Mouse (Mus musculus): ENCODE measurements at regions not wholly inside any gene's neighbourhood (a gene's known extent, or its start where the extent isn't known, plus 50 kb on each side); places are given as distances from the start of the nearest gene placed in this dataset.

DNA sequence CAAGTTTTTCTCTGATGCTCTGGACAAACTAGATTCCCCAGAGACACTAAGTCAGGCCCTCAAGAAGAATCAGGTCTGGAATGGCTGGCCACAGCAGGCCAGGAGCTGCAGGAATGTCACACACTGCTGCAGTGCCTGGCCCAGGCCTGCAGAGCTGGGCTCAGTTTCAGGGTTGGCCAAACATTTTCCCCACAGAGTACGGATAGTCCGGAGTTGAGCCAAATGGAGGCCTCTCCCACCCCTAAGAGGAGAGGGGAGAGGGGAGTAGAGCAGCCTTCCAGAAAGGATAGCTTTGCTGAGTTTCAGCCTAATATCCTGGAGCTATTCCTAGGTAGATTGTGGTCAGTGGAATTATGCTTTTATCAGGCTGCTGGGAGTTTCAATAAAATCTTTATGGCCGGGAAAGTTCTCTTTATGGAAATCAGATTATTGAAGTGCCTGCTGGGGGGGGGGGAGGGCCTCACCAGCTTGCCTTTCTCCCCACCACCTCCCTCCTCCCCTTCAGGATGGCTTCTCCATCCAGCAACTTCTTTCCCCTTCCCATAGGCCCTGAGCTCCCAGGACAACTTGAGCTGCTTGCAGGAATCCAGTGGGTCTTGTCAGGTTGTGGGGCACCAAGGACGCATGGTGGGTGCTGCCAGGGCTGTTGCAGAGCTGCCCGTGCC lies 153.6 kb upstream of the Pja1 start:
- Histone ChIP-seq H3K9ac (ENCODE audit: low read length) (no peak overlapping the region), H3K4me3 (ENCODE audit: low read depth, low read length) (no peak overlapping the region), H3K4me1 (replicated peaks; ENCODE audit: control insufficient read depth, insufficient read depth) (no peaks in the 10 kb centered on the region), H3K27me3 (ENCODE audit: control insufficient read depth, insufficient read depth, low read length) (no peaks in the 10 kb centered on the region), H3K27ac (replicated peaks) (no peak overlapping the region), H3K9me3 (ENCODE audit: control insufficient read depth, low read length) (no peaks in the 10 kb centered on the region), H3K4me2 (replicated peaks; ENCODE audit: low read depth) (no peak overlapping the region), H3K36me3 (ENCODE audit: control insufficient read depth, insufficient read depth, low read length) (no peaks in the 10 kb centered on the region)
- 62% methylated on average over 5 of the region's 5 CpGs for WGBS
- TF ChIP-seq EP300 (optimal IDR thresholded peaks at IDR 0.05) = no peak
- TF ChIP-seq CTCF (IDR thresholded peaks at IDR 0.05; ENCODE audit: low read depth) = no peak
- ATAC-seq (ENCODE audit: low FRiP score, low TSS enrichment) (no peak), DNase-seq (ENCODE audit: low spot score) (no peak)

DNA sequence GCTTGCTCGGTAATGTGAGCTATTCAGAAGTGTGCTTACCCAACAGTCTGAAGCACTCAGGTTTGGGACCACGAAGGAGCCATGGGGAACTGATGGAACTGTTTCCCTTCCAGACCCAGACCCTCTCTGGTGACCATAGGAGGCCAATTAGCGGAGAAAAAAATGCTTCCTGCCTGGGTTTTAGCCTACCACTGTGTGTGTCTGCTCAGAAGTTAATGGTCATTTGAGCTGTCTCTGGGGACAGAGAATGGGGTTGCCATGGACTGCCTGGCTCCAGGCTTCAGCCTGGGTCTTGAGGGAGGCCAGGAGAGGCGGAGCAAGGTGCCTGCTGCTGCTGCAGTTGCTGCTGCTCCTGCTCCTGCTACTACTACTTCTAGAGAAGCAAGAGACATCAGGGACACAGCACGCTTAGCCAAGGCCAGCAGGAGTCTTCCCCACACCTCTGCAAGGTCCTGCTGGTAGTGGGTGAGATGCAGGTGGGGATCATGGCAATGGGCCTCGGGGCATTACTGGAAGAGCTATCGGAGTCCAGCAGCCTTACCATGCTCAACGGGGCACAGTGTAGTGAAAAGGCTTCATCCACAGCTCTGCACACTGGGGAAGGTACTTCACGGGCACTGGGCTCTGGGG lies 141.2 kb upstream of the Pja1 start:
- Histone ChIP-seq H3K27ac (replicated peaks) (no peak overlapping the region), H3K4me1 (replicated peaks; ENCODE audit: control insufficient read depth, insufficient read depth) (no peaks in the 10 kb centered on the region), H3K9ac (ENCODE audit: low read length) (no peak overlapping the region), H3K4me3 (ENCODE audit: low read depth, low read length) (no peak overlapping the region), H3K4me2 (replicated peaks; ENCODE audit: low read depth) (no peak overlapping the region), H3K27me3 (ENCODE audit: control insufficient read depth, insufficient read depth, low read length) (no peaks in the 10 kb centered on the region), H3K9me3 (ENCODE audit: control insufficient read depth, low read length) (no peaks in the 10 kb centered on the region), H3K36me3 (ENCODE audit: control insufficient read depth, insufficient read depth, low read length) (no peaks in the 10 kb centered on the region)
- TF ChIP-seq EP300 (optimal IDR thresholded peaks at IDR 0.05) = no peak
- no peak for TF ChIP-seq CTCF (IDR thresholded peaks at IDR 0.05; ENCODE audit: low read depth)
- DNase-seq (ENCODE audit: low spot score) (no peak), ATAC-seq (ENCODE audit: low FRiP score, low TSS enrichment) (no peak)
- 73% methylated on average over 9 of the region's 9 CpGs for WGBS

DNA sequence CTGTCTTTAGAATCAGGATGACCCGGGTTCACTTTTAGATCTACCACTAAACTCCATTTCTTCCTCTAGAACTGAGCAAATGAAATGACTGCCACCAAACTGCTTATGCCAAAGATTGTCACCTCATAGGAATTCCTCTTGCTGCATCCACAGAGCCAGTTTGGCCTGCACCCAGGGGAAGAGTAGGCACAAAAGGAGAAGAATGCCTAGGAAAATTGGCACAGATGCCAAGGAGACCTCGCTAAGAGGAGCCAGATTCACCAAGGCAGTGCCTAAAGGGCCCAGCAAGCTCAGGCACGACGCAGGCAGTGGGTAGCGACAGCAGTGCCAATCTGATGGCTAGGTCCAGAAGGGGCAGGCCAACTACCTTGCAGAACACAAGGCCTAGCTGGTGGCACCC lies 139.0 kb upstream of the Pja1 start:
- 60% methylated on average over 5 of the region's 5 CpGs for WGBS
- Histone ChIP-seq H3K4me3 (ENCODE audit: low read depth, low read length) (no peak overlapping the region), H3K27me3 (ENCODE audit: control insufficient read depth, insufficient read depth, low read length) (no peaks in the 10 kb centered on the region), H3K9me3 (ENCODE audit: control insufficient read depth, low read length) (no peaks in the 10 kb centered on the region), H3K9ac (ENCODE audit: low read length) (no peak overlapping the region), H3K4me1 (replicated peaks; ENCODE audit: control insufficient read depth, insufficient read depth) (no peaks in the 10 kb centered on the region), H3K4me2 (replicated peaks; ENCODE audit: low read depth) (no peak overlapping the region), H3K36me3 (ENCODE audit: control insufficient read depth, insufficient read depth, low read length) (no peaks in the 10 kb centered on the region), H3K27ac (replicated peaks) (no peak overlapping the region)
- no peak for ATAC-seq (ENCODE audit: low FRiP score, low TSS enrichment)
- TF ChIP-seq EP300 (optimal IDR thresholded peaks at IDR 0.05) (no peak), CTCF (IDR thresholded peaks at IDR 0.05; ENCODE audit: low read depth) (no peak)
- DNase-seq (ENCODE audit: low spot score) = no peak

DNA sequence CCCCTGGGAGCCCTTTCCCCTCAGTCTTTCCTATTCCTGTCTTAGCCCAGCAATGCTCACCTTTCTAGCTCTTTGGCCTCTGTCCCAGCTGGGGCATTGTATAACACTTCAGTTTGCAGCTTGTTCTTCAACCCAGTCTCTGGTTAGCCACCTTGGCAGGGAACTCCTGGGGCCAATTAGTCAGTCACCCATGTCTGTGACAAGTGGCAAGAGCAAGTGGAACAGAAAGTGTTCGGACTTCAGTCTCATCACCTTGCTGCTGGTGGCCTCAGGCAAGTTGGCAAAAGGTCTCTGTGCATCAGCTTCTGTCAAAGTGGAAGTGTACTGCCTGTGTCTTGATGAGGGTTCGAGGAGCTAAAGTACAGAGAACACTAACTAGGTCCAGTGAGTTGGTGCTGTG lies 138.5 kb upstream of the Pja1 start:
- ATAC-seq (ENCODE audit: low FRiP score, low TSS enrichment) (no peak), DNase-seq (ENCODE audit: low spot score) (no peak)
- no peaks in the 10 kb centered on the region for H3K27me3 ChIP-seq (ENCODE audit: control insufficient read depth, insufficient read depth, low read length)
- no peaks in the 10 kb centered on the region for H3K4me1 ChIP-seq (replicated peaks; ENCODE audit: control insufficient read depth, insufficient read depth)
- H3K4me2 ChIP-seq (replicated peaks; ENCODE audit: low read depth) = no peak overlapping the region
- no peak overlapping the region for H3K27ac ChIP-seq (replicated peaks)
- WGBS = 83% methylated on average over 2 of the region's 2 CpGs
- no peak overlapping the region for H3K4me3 ChIP-seq (ENCODE audit: low read depth, low read length)
- no peaks in the 10 kb centered on the region for H3K36me3 ChIP-seq (ENCODE audit: control insufficient read depth, insufficient read depth, low read length)
- H3K9ac ChIP-seq (ENCODE audit: low read length) = no peak overlapping the region
- H3K9me3 ChIP-seq (ENCODE audit: control insufficient read depth, low read length) = no peaks in the 10 kb centered on the region
- TF ChIP-seq CTCF (IDR thresholded peaks at IDR 0.05; ENCODE audit: low read depth) = no peak
- no peak for TF ChIP-seq EP300 (optimal IDR thresholded peaks at IDR 0.05)

DNA sequence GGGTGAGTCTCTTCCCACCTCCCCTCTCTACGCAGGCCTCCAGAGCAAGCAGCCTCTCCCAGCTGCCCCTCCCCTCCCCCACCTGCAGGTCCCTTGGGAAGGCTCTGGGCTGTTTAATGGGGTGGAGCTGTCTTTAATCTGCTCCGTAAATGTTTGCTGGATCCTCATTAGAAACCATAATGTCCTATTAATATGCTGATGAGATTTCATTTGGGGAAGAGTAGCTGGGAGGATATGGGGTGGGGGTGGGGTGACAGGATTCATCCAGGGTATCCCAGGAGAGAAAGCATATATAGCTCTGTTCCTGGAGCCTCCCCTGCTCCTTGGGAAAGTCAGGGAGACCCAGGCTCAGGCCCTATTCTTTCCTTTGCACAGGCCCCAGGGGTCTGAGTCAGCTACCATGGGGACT lies 137.2 kb upstream of the Pja1 start:
- H3K4me1 ChIP-seq (replicated peaks; ENCODE audit: control insufficient read depth, insufficient read depth) = no peaks in the 10 kb centered on the region
- no peaks in the 10 kb centered on the region for H3K27me3 ChIP-seq (ENCODE audit: control insufficient read depth, insufficient read depth, low read length)
- DNase-seq (ENCODE audit: low spot score) (no peak), ATAC-seq (ENCODE audit: low FRiP score, low TSS enrichment) (no peak)
- TF ChIP-seq EP300 (optimal IDR thresholded peaks at IDR 0.05) = no peak
- no peak for TF ChIP-seq CTCF (IDR thresholded peaks at IDR 0.05; ENCODE audit: low read depth)
- H3K4me2 ChIP-seq (replicated peaks; ENCODE audit: low read depth) = no peak overlapping the region
- H3K4me3 ChIP-seq (ENCODE audit: low read depth, low read length) = no peak overlapping the region
- 37% methylated on average over 2 of the region's 2 CpGs for WGBS
- no peak overlapping the region for H3K9ac ChIP-seq (ENCODE audit: low read length)
- H3K27ac ChIP-seq (replicated peaks) = no peak overlapping the region
- H3K9me3 ChIP-seq (ENCODE audit: control insufficient read depth, low read length) = no peaks in the 10 kb centered on the region
- H3K36me3 ChIP-seq (ENCODE audit: control insufficient read depth, insufficient read depth, low read length) = no peaks in the 10 kb centered on the region

DNA sequence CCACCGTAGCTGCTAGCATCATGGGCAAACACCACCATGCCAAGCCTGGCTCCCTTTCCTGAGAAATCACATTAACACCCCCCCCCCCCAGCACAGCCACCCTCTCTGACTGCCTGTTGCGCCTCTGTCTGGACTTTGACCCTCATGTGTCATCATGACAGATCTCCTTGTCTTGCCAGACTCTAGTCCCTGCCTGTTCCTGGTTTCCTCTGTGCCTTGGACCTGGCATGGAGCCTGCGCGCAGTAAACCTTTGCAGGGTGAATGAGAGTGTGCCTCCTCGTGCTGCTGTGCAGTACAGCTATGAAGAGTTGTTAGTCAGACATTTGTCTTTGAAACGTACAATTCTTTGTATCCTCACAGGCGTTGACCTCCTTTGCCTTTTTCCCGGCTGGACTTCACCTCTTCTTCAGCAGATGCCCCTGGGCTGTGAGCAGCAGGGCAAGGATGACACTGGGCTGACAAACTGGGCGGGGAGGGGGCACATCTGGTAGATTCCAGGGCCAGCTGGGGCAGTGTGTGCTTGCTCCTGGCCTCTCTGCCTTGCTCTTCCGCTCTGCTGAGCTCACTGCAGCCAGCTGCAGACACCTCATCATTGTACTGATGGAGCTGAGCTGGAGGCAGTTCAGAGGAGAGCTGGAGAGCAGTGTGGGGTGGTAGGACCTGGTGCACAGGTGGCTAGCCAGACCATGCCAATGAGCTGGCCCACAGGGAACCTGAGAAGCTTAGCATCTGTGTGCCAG lies 134.2 kb upstream of the Pja1 start:
- Histone ChIP-seq H3K4me3 (ENCODE audit: low read depth, low read length) (no peak overlapping the region), H3K27me3 (ENCODE audit: control insufficient read depth, insufficient read depth, low read length) (no peaks in the 10 kb centered on the region), H3K4me1 (replicated peaks; ENCODE audit: control insufficient read depth, insufficient read depth) (no peaks in the 10 kb centered on the region), H3K4me2 (replicated peaks; ENCODE audit: low read depth) (no peak overlapping the region), H3K9me3 (ENCODE audit: control insufficient read depth, low read length) (no peaks in the 10 kb centered on the region), H3K27ac (replicated peaks) (peak overlapping the region; percentile 18; the same call in 1 of the 2 replicates), H3K36me3 (ENCODE audit: control insufficient read depth, insufficient read depth, low read length) (no peaks in the 10 kb centered on the region), H3K9ac (ENCODE audit: low read length) (no peak overlapping the region)
- 40% methylated on average over 10 of the region's 10 CpGs for WGBS
- DNase-seq (ENCODE audit: low spot score) (peak; percentile 23), ATAC-seq (ENCODE audit: low FRiP score, low TSS enrichment) (peak; percentile 63)
- TF ChIP-seq EP300 (optimal IDR thresholded peaks at IDR 0.05) = no peak

Data from stomach, postnatal 0 days (tissue).